Mouse (Mus musculus) left cerebral cortex, adult 8-10 months (tissue): Measurements from ENCODE around the gene Ubd. TPM values are rescaled to one million over a fixed set of nuclear protein-coding genes. Genes with fewer than 3 reads are reported as not detected.
"Not testable (repeated sequence)": the region's sequence is repeated elsewhere in the genome, so short reads cannot be mapped to it uniquely, and the experiment has no call there.

Source experiments
- DNase-seq, 2 experiments: peaks; one replicate each; pipeline ENCODE4 v3.0.0; 2022; ENCODE audit warnings: low spot score in 2 of 2
- total RNA-seq, 4 experiments: library from RNA; stranded (reverse); gene quantifications; 2 replicates each; pipeline ENCODE4 v1.2.4; 2022

Ubd gene
- total RNA-seq = not detected

GRCm38 (mm10) chr17:37193656-37194055 is at the start of gene Ubd:
Ubd (plus strand) TSS chr17:37193892.
- no peak for DNase-seq

GRCm38 (mm10) chr17:37161394-37161793 is 32.3 kb upstream of the Ubd start, which contains the start of gene Olfr93:
Olfr93 (minus strand) TSS chr17:37161494.
- DNase-seq = no peak

GRCm38 (mm10) chr17:37185474-37185873 is 8.2 kb upstream of the Ubd start:
- no peak for DNase-seq

- no peak for DNase-seq
These were observed 3.0 kb upstream of the Ubd start for GRCm38 (mm10) chr17:37190711-37191110.

- DNase-seq = no peak
These were observed 660 bp upstream of the Ubd start for GRCm38 (mm10) chr17:37193032-37193431.

GRCm38 (mm10) chr17:37194782-37195181 is 1.1 kb downstream of the Ubd start:
- DNase-seq = no peak

- peak; percentile 18 to 39 for DNase-seq
These were observed 3.4 kb downstream of the Ubd start for GRCm38 (mm10) chr17:37196845-37197724.

- no peak for DNase-seq
These were observed 7.2 kb downstream of the Ubd start, which contains the start of gene Olfr94 for GRCm38 (mm10) chr17:37200894-37201293. Olfr94 (minus strand) TSS chr17:37200994.

- peak; percentile 57 to 69 for DNase-seq
These were observed 9.7 kb downstream of the Ubd start for GRCm38 (mm10) chr17:37203206-37203916.

- DNase-seq = no peak
These were observed 10.2 kb downstream of the Ubd start for GRCm38 (mm10) chr17:37203917-37204236.

GRCm38 (mm10) chr17:37210884-37211768 is 17.4 kb downstream of the Ubd start:
- peak in 1 of 2 experiments; percentile 15 for DNase-seq

GRCm38 (mm10) chr17:37213018-37213417 is 19.3 kb downstream of the Ubd start, which contains the start of gene Olfr95:
Olfr95 (minus strand) TSS chr17:37213118.
- DNase-seq = no peak

GRCm38 (mm10) chr17:37218486-37218885 is 24.8 kb downstream of the Ubd start:
- no peak for DNase-seq

- no peak for DNase-seq
These were observed 26.2 kb downstream of the Ubd start, which contains the start of gene Olfr96 for GRCm38 (mm10) chr17:37219846-37220245. Olfr96 (plus strand) TSS chr17:37220146.

- no peak for DNase-seq
These were observed 28.2 kb downstream of the Ubd start for GRCm38 (mm10) chr17:37221879-37222278.

- DNase-seq = not testable (repeated sequence)
These were observed 43.5 kb downstream of the Ubd start, which contains the start of gene Olfr97 for GRCm38 (mm10) chr17:37237230-37237629. Olfr97 (minus strand) TSS chr17:37237330.

- DNase-seq = no peak
These were observed 48.5 kb downstream of the Ubd start for GRCm38 (mm10) chr17:37242198-37242597.
